Mouse (Mus musculus): ENCODE data around the gene Rffl. TPM values are rescaled to one million over a fixed set of nuclear protein-coding genes. Genes with fewer than 3 reads are reported as not detected.
A peak's percentile ranks its signal among the peaks of the same experiment; 100 is the strongest.

Gene Rffl
- polyA plus RNA-seq, 2 experiments, result 12.9 to 19.0 TPM

DNA sequence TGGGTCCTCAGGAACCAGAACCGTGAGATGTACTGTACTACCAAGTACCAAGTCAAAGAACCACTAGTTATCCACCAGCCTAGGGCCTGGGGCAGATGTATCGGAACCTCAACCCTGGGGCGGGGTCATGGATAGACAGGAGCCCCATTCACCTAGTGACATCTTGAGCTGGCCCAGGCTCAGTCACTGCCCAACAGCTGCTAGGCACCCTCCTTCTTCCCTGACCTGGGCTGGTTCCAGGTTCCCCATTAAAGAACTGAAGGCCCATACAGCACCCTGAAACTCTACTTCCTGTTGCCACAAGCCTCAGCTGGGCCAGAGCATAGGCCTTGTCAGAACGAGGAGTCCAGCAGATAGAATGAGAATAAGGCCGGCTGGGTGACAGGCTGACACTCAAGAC, 28.7 kb upstream of the Rffl start:
- ATAC-seq (ENCODE audit: insufficient read depth) (no peak), DNase-seq (ENCODE audit: low read depth in 3 of 3, low spot score in 3 of 3) (no peak)
- Histone ChIP-seq H3K27me3 (ENCODE audit: control insufficient read depth, insufficient read depth, low read length) (no peaks in the 10 kb centered on the region), H3K36me3 (replicated peaks; ENCODE audit: control insufficient read depth, insufficient read depth, low read depth) (peaks cover 26% of the 10 kb centered on the region), H3K4me3 (ENCODE audit: insufficient read depth in 1 of 2, low read depth in 2 of 2, low read length in 2 of 2) (no peak overlapping the region), H3K4me1 (replicated peaks; ENCODE audit: control insufficient read depth in 2 of 2, insufficient read depth in 2 of 2, low read length in 1 of 2) (no peaks in the 10 kb centered on the region), H3K9ac (replicated peaks) (no peak overlapping the region), H3K9me3 (ENCODE audit: control insufficient read depth, low read length) (no peaks in the 10 kb centered on the region), H3K27ac (no peak overlapping the region), H3K4me2 (ENCODE audit: low read depth) (no peak overlapping the region)
- TF ChIP-seq EP300 (IDR thresholded peaks at IDR 0.05; ENCODE audit: low read depth), result no peak
- no peak for TF ChIP-seq CTCF (IDR thresholded peaks at IDR 0.05; ENCODE audit: low read depth)
- WGBS (ENCODE audit: insufficient replicate concordance), result 75% methylated on average over 5 of the region's 5 CpGs

DNA sequence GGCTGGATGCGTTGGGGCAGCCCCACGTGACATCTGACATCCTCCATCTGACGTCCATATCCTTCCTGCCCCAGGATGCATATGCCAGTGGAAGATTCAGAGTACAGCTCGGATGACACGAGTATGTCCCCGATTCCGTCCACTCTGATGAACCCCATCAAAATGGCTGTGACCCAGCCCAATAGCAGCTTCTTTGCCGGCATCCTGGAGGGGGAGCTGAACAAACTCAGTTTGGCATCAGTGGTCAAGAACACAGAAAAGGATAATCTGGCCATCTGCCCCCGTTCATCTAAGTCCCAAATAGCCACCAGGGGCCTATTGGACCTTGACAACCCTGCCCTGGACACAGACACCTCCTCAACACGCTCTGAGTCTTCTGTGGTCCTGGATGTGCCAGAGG, 26.5 kb upstream of the Rffl start:
- Histone ChIP-seq H3K36me3 (replicated peaks; ENCODE audit: control insufficient read depth, insufficient read depth, low read depth) (peaks cover 12% of the 10 kb centered on the region), H3K27me3 (ENCODE audit: control insufficient read depth, insufficient read depth, low read length) (no peaks in the 10 kb centered on the region), H3K9ac (replicated peaks) (no peak overlapping the region), H3K27ac (no peak overlapping the region), H3K4me3 (ENCODE audit: insufficient read depth in 1 of 2, low read depth in 2 of 2, low read length in 2 of 2) (no peak overlapping the region), H3K9me3 (ENCODE audit: control insufficient read depth, low read length) (no peaks in the 10 kb centered on the region), H3K4me1 (replicated peaks; ENCODE audit: control insufficient read depth in 2 of 2, insufficient read depth in 2 of 2, low read length in 1 of 2) (no peaks in the 10 kb centered on the region), H3K4me2 (ENCODE audit: low read depth) (no peak overlapping the region)
- ATAC-seq (ENCODE audit: insufficient read depth), result no peak
- TF ChIP-seq EP300 (IDR thresholded peaks at IDR 0.05; ENCODE audit: low read depth) (no peak), CTCF (IDR thresholded peaks at IDR 0.05; ENCODE audit: low read depth) (no peak)
- no peak for DNase-seq (ENCODE audit: low read depth in 3 of 3, low spot score in 3 of 3)
- WGBS (ENCODE audit: insufficient replicate concordance), result 59% methylated on average over 10 of the region's 10 CpGs

DNA sequence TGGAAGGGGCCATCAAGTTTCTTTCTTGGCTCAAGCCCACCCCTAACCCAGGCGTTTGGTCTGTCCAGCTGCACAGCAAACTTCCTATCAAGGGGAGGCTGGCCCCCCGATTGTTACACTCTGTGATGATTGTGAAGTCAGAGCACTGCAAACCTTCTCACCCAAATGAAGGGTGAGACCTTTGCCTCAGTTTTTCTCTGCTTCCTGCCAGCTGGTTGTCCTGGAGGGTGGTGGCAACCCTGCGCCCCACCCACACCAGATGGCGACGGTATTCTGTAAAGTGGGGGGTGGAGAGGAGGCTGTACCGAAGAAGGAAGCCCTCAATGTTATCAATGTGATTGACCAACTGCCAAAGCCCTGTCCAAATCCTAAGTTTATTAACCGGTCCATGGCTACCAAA, 20.9 kb upstream of the Rffl start, which contains the start of gene Fndc8:
Gene Fndc8, plus strand, starts transcription at position 189 of the 400 bp plus-strand sequence.
- H3K27me3 ChIP-seq (ENCODE audit: control insufficient read depth, insufficient read depth, low read length), result no peaks in the 10 kb centered on the region
- TF ChIP-seq CTCF (IDR thresholded peaks at IDR 0.05; ENCODE audit: low read depth) (no peak), EP300 (IDR thresholded peaks at IDR 0.05; ENCODE audit: low read depth) (no peak)
- no peak for DNase-seq (ENCODE audit: low read depth in 3 of 3, low spot score in 3 of 3)
- H3K9me3 ChIP-seq (ENCODE audit: control insufficient read depth, low read length), result no peaks in the 10 kb centered on the region
- H3K4me1 ChIP-seq (replicated peaks; ENCODE audit: control insufficient read depth in 2 of 2, insufficient read depth in 2 of 2, low read length in 1 of 2), result peaks cover 0 to 12% of the 10 kb centered on the region in 2 experiments; a peak in 3 of 4 replicates
- WGBS (ENCODE audit: insufficient replicate concordance), result 32% methylated on average over 7 of the region's 7 CpGs
- no peak within 1 kb of the TSS for H3K9ac ChIP-seq (replicated peaks)
- H3K36me3 ChIP-seq (replicated peaks; ENCODE audit: control insufficient read depth, insufficient read depth, low read depth), result no peaks in the 10 kb centered on the region
- ATAC-seq (ENCODE audit: insufficient read depth), result no peak
- no peak within 1 kb of the TSS for H3K27ac ChIP-seq
- no peak within 1 kb of the TSS for H3K4me2 ChIP-seq (ENCODE audit: low read depth)
- H3K4me3 ChIP-seq (ENCODE audit: insufficient read depth in 1 of 2, low read depth in 2 of 2, low read length in 2 of 2), result no peak within 1 kb of the TSS

DNA sequence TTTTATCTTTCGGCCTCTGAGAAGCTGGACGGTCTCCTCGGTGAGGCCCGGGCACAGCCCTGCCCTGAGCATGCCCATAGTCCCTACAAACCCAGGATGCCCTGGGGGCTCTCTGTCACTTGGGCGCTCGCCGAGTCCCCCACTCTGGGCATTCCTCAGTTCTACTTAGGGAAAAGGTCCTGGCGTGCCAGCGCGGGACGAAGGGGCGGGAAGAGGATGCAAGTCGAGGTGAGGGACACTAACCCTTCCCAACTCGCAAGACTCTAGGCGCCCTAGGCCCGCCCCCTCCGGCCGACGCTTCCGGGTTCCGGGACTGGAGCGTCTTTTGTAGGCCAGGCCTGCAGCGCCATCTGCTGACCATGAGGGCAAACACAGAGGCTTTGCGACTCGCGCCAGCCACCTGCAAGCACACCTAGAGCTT, 19.3 kb upstream of the Rffl start, which contains the start of gene Rad51d:
Gene Rad51d, minus strand, starts transcription at position 273 of the 421 bp plus-strand sequence.
- TF ChIP-seq EP300 (IDR thresholded peaks at IDR 0.05; ENCODE audit: low read depth) (no peak), CTCF (IDR thresholded peaks at IDR 0.05; ENCODE audit: low read depth) (peak; percentile 97)
- 0% methylated on average over 26 of the region's 26 CpGs for WGBS (ENCODE audit: insufficient replicate concordance)
- Histone ChIP-seq H3K27me3 (ENCODE audit: control insufficient read depth, insufficient read depth, low read length) (no peaks in the 10 kb centered on the region), H3K27ac (peak within 1 kb of the TSS; percentile 35), H3K4me3 (ENCODE audit: insufficient read depth in 1 of 2, low read depth in 2 of 2, low read length in 2 of 2) (peak within 1 kb of the TSS; percentile 71 to 85), H3K36me3 (replicated peaks; ENCODE audit: control insufficient read depth, insufficient read depth, low read depth) (no peaks in the 10 kb centered on the region), H3K9me3 (ENCODE audit: control insufficient read depth, low read length) (no peaks in the 10 kb centered on the region), H3K4me1 (replicated peaks; ENCODE audit: control insufficient read depth in 2 of 2, insufficient read depth in 2 of 2, low read length in 1 of 2) (peaks cover 0 to 12% of the 10 kb centered on the region in 2 experiments; a peak in 3 of 4 replicates), H3K4me2 (ENCODE audit: low read depth) (peak within 1 kb of the TSS; percentile 98), H3K9ac (replicated peaks) (peak within 1 kb of the TSS; percentile 87)
- peak; percentile 89 for ATAC-seq (ENCODE audit: insufficient read depth)
- peak; percentile 87 to 94 (median 89) for DNase-seq (ENCODE audit: low read depth in 3 of 3, low spot score in 3 of 3)

DNA sequence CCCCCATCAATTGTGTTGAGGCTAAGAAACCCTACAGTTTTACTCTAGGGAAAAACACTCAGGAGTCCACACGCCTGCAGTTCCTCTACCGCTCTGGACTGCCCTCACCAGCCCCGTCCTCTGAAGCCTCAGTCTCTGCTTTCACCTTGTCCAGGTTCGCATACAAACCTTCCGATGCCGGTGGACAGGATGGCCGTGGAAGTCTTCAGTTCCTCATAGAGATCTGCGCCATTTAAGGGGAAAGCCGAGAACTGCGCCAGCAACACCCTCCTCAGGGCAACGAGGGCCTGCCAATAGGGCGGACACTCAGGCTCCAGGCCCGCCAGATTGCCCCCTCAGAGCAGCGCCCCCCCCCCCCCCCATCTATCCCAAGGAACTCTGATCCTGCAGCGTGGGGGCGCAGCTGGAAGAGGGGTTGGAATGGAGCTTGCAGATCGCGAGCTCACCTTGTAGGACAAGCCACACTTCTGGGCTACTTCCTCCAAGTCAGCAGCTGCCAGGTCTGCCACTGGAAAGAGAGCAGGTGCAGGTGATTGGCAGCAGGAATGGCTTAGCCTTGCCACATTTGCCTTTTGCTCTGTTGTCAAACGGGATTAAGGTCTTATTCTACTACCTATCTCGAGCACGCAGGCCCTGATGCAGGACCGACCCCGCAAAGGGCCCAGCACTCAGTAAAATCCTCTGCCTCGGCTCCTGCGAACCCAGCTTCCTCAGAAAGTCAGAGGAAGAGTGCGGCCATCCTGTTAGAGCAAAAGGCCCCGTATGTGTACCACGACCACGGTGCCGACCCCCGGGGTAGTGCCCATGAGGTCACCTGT, 18.7 kb upstream of the Rffl start:
- ATAC-seq (ENCODE audit: insufficient read depth) (peak; percentile 57), DNase-seq (ENCODE audit: low read depth in 3 of 3, low spot score in 3 of 3) (no peak)
- peak overlapping the region; percentile 35 for H3K27ac ChIP-seq
- peak overlapping the region; percentile 98 for H3K4me2 ChIP-seq (ENCODE audit: low read depth)
- peak overlapping the region; percentile 87 for H3K9ac ChIP-seq (replicated peaks)
- peaks cover 0 to 12% of the 10 kb centered on the region in 2 experiments; a peak in 3 of 4 replicates for H3K4me1 ChIP-seq (replicated peaks; ENCODE audit: control insufficient read depth in 2 of 2, insufficient read depth in 2 of 2, low read length in 1 of 2)
- H3K4me3 ChIP-seq (ENCODE audit: insufficient read depth in 1 of 2, low read depth in 2 of 2, low read length in 2 of 2), result peak overlapping the region; percentile 71 to 85
- no peak for TF ChIP-seq EP300 (IDR thresholded peaks at IDR 0.05; ENCODE audit: low read depth)
- TF ChIP-seq CTCF (IDR thresholded peaks at IDR 0.05; ENCODE audit: low read depth), result 0 out of 2 replicates have a peak, but pooled peaks have one; percentile 3
- WGBS (ENCODE audit: insufficient replicate concordance), result 3% methylated on average over 31 of the region's 31 CpGs
- no peaks in the 10 kb centered on the region for H3K36me3 ChIP-seq (replicated peaks; ENCODE audit: control insufficient read depth, insufficient read depth, low read depth)
- no peaks in the 10 kb centered on the region for H3K27me3 ChIP-seq (ENCODE audit: control insufficient read depth, insufficient read depth, low read length)
- H3K9me3 ChIP-seq (ENCODE audit: control insufficient read depth, low read length), result no peaks in the 10 kb centered on the region
